Mouse (Mus musculus): ENCODE measurements around the gene Gpatch3. TPM values are rescaled to one million over a fixed set of nuclear protein-coding genes. Genes with fewer than 3 reads are reported as not detected.

The Gpatch3 gene
- total and polyA plus RNA-seq, 2 experiments = 3.8 to 4.3 TPM

GRCm38 (mm10) chr4:133627039-133627438, 52.5 kb downstream of the Gpatch3 start:
- DNase-seq (ENCODE audit: extremely low read depth, low read depth, low spot score) = no peak
- peaks cover 13% of the 10 kb centered on the region for H3K4me1 ChIP-seq (ENCODE audit: control insufficient read depth, insufficient read depth, low read length)
- no peaks in the 10 kb centered on the region for H3K27me3 ChIP-seq (ENCODE audit: control insufficient read depth, insufficient read depth, low read length)

GRCm38 (mm10) chr4:133628517-133628916, 54.0 kb downstream of the Gpatch3 start:
- Histone ChIP-seq H3K4me1 (ENCODE audit: control insufficient read depth, insufficient read depth, low read length) (peaks cover 20% of the 10 kb centered on the region), H3K36me3 (ENCODE audit: control insufficient read depth, insufficient read depth, low read length) (peaks cover 3% of the 10 kb centered on the region; the same call in 1 of the 2 replicates), H3K27ac (replicated peaks; ENCODE audit: insufficient read depth, low read depth, low read length) (no peak overlapping the region), H3K27me3 (ENCODE audit: control insufficient read depth, insufficient read depth, low read length) (no peaks in the 10 kb centered on the region), H3K4me3 (ENCODE audit: insufficient read depth, low read depth, low read length) (no peak overlapping the region), H3K9ac (ENCODE audit: low read depth, low read length) (no peak overlapping the region), H3K79me2 (ENCODE audit: control insufficient read depth, insufficient read depth, low read length) (peaks cover 24% of the 10 kb centered on the region)
- DNase-seq (ENCODE audit: extremely low read depth, low read depth, low spot score) = no peak
- TF ChIP-seq POLR2A (IDR thresholded peaks at IDR 0.05; ENCODE audit: extremely low read depth, insufficient read depth, low read length) (no peak), CTCF (IDR thresholded peaks at IDR 0.05; ENCODE audit: low read depth, low read length) (no peak)
- WGBS = 63% methylated on average over 2 of the region's 2 CpGs

More at GRCm38 (mm10) chr4:133627039-133627438, 52.5 kb downstream of the Gpatch3 start:
- Histone ChIP-seq H3K36me3 (ENCODE audit: control insufficient read depth, insufficient read depth, low read length) (peaks cover 3% of the 10 kb centered on the region; the same call in 1 of the 2 replicates), H3K4me3 (ENCODE audit: insufficient read depth, low read depth, low read length) (no peak overlapping the region), H3K79me2 (ENCODE audit: control insufficient read depth, insufficient read depth, low read length) (peaks cover 24% of the 10 kb centered on the region), H3K9ac (ENCODE audit: low read depth, low read length) (no peak overlapping the region), H3K27ac (replicated peaks; ENCODE audit: insufficient read depth, low read depth, low read length) (no peak overlapping the region)
- WGBS = 95% methylated on average over 14 of the region's 14 CpGs
- TF ChIP-seq POLR2A (IDR thresholded peaks at IDR 0.05; ENCODE audit: extremely low read depth, insufficient read depth, low read length) = no peak

- H3K27me3 ChIP-seq (ENCODE audit: control insufficient read depth, insufficient read depth, low read length) = no peaks in the 10 kb centered on the region
- H3K27ac ChIP-seq (replicated peaks; ENCODE audit: insufficient read depth, low read depth, low read length) = no peak overlapping the region
- DNase-seq (ENCODE audit: extremely low read depth, low read depth, low spot score) = no peak
- peaks cover 22% of the 10 kb centered on the region for H3K4me1 ChIP-seq (ENCODE audit: control insufficient read depth, insufficient read depth, low read length)
- WGBS = 76% methylated on average over 7 of the region's 7 CpGs
- TF ChIP-seq CTCF (IDR thresholded peaks at IDR 0.05; ENCODE audit: low read depth, low read length) (no peak), POLR2A (IDR thresholded peaks at IDR 0.05; ENCODE audit: extremely low read depth, insufficient read depth, low read length) (no peak)
- H3K36me3 ChIP-seq (ENCODE audit: control insufficient read depth, insufficient read depth, low read length) = peaks cover 3% of the 10 kb centered on the region; the same call in 1 of the 2 replicates
- no peak overlapping the region for H3K4me3 ChIP-seq (ENCODE audit: insufficient read depth, low read depth, low read length)
- no peak overlapping the region for H3K9ac ChIP-seq (ENCODE audit: low read depth, low read length)
- peaks cover 24% of the 10 kb centered on the region for H3K79me2 ChIP-seq (ENCODE audit: control insufficient read depth, insufficient read depth, low read length)
These were observed 54.6 kb downstream of the Gpatch3 start for GRCm38 (mm10) chr4:133629191-133629590.

GRCm38 (mm10) chr4:133630326-133630920, 55.9 kb downstream of the Gpatch3 start:
- TF ChIP-seq POLR2A (IDR thresholded peaks at IDR 0.05; ENCODE audit: extremely low read depth, insufficient read depth, low read length) (no peak), CTCF (IDR thresholded peaks at IDR 0.05; ENCODE audit: low read depth, low read length) (no peak)
- 76% methylated on average over 8 of the region's 8 CpGs for WGBS
- Histone ChIP-seq H3K4me1 (ENCODE audit: control insufficient read depth, insufficient read depth, low read length) (peaks cover 22% of the 10 kb centered on the region), H3K79me2 (ENCODE audit: control insufficient read depth, insufficient read depth, low read length) (peaks cover 22% of the 10 kb centered on the region), H3K27ac (replicated peaks; ENCODE audit: insufficient read depth, low read depth, low read length) (peak overlapping the region; percentile 87), H3K27me3 (ENCODE audit: control insufficient read depth, insufficient read depth, low read length) (no peaks in the 10 kb centered on the region), H3K4me3 (ENCODE audit: insufficient read depth, low read depth, low read length) (peak overlapping the region; percentile 20; the same call in 1 of the 2 replicates), H3K36me3 (ENCODE audit: control insufficient read depth, insufficient read depth, low read length) (peaks cover 3% of the 10 kb centered on the region; the same call in 1 of the 2 replicates), H3K9ac (ENCODE audit: low read depth, low read length) (peak overlapping the region; percentile 19; the same call in 1 of the 2 replicates)
- no peak for DNase-seq (ENCODE audit: extremely low read depth, low read depth, low spot score)

GRCm38 (mm10) chr4:133631071-133631768, 56.7 kb downstream of the Gpatch3 start:
- Histone ChIP-seq H3K36me3 (ENCODE audit: control insufficient read depth, insufficient read depth, low read length) (peaks cover 3% of the 10 kb centered on the region; the same call in 1 of the 2 replicates), H3K4me1 (ENCODE audit: control insufficient read depth, insufficient read depth, low read length) (peaks cover 22% of the 10 kb centered on the region), H3K9ac (ENCODE audit: low read depth, low read length) (peak overlapping the region; percentile 72), H3K4me3 (ENCODE audit: insufficient read depth, low read depth, low read length) (peak overlapping the region; percentile 54), H3K27ac (replicated peaks; ENCODE audit: insufficient read depth, low read depth, low read length) (peak overlapping the region; percentile 87), H3K27me3 (ENCODE audit: control insufficient read depth, insufficient read depth, low read length) (no peaks in the 10 kb centered on the region), H3K79me2 (ENCODE audit: control insufficient read depth, insufficient read depth, low read length) (peaks cover 22% of the 10 kb centered on the region)
- DNase-seq (ENCODE audit: extremely low read depth, low read depth, low spot score) = peak; percentile 88
- TF ChIP-seq CTCF (IDR thresholded peaks at IDR 0.05; ENCODE audit: low read depth, low read length) (no peak), POLR2A (IDR thresholded peaks at IDR 0.05; ENCODE audit: extremely low read depth, insufficient read depth, low read length) (peak; percentile 5; the same call in 1 of the 2 replicates)
- WGBS = 7% methylated on average over 14 of the region's 14 CpGs
